Mouse (Mus musculus) stomach, embryonic 14.5 days (tissue): ENCODE measurements around the gene Tmub1. TPM values are rescaled to one million over a fixed set of nuclear protein-coding genes. Genes with fewer than 3 reads are reported as not detected.
A peak's percentile ranks its signal among the peaks of the same experiment; 100 is the strongest.

Experiments used
- ATAC-seq: fragments of 200-750 bp; cut with Nextera tagmentation; 2 replicates; pipeline ENCODE4 v1.8.0; 2017; ENCODE audit warnings: low read depth, moderate TSS enrichment; ENCODE audit not compliant: insufficient number of reproducible peaks, insufficient read depth, low FRiP score
- H3K27ac ChIP-seq: fragments of 300-500 bp; sonication (generic); 2 replicates; pipeline ENCODE4 v1.5.1; 2014; ENCODE audit warnings: mild to moderate bottlenecking, low read length, moderate library complexity, mixed read lengths
- H3K27me3 ChIP-seq: fragments of 300-500 bp; sonication (generic); 2 replicates; pipeline ENCODE4 v1.6.1; 2014; ENCODE audit warnings: low read length, control low read depth, mixed read lengths; ENCODE audit not compliant: control insufficient read depth, insufficient read depth
- H3K36me3 ChIP-seq: fragments of 300-500 bp; sonication (generic); 2 replicates; pipeline ENCODE4 v1.6.1; 2014; ENCODE audit warnings: mild to moderate bottlenecking, control low read depth, low read length, moderate library complexity, mixed read lengths; ENCODE audit not compliant: control insufficient read depth, insufficient read depth
- H3K4me1 ChIP-seq: fragments of 300-500 bp; sonication (generic); 2 replicates; pipeline ENCODE4 v1.6.1; 2014; ENCODE audit warnings: low read length, control low read depth, mixed read lengths; ENCODE audit not compliant: control insufficient read depth, insufficient read depth
- H3K4me2 ChIP-seq: fragments of 300-500 bp; sonication (generic); replicated peaks from 2 replicates; pipeline ENCODE4 v1.6.1; 2014; ENCODE audit warnings: low read depth, low read length, control low read depth
- H3K4me3 ChIP-seq: fragments of 300-500 bp; sonication (generic); 2 replicates; pipeline ENCODE4 v1.5.1; 2014; ENCODE audit warnings: low read depth, low read length, control low read depth
- H3K9ac ChIP-seq: fragments of 300-500 bp; sonication (generic); replicated peaks from 2 replicates; pipeline ENCODE4 v1.6.1; 2014; ENCODE audit warnings: low read depth, mild to moderate bottlenecking, control low read depth, low read length, moderate library complexity, mixed read lengths
- H3K9me3 ChIP-seq: fragments of 300-500 bp; sonication (generic); 2 replicates; pipeline ENCODE4 v1.6.1; 2016; ENCODE audit warnings: low read depth, low read length, control low read depth; ENCODE audit not compliant: control insufficient read depth
- WGBS: fragments of 180-500 bp; shearing (Covaris S2); extraction: QIAGEN DNeasy Blood & Tissue Kit; methylation state at CpG from one replicate; pipeline ENCODE4 v1.1.7; 2014; 5-methylcytosine and 5-hydroxymethylcytosine counted together
- polyA plus RNA-seq: library from polyadenylated mRNA; unstranded; fragments of >200 nt; fragmentation: Nextera tagmentation; extraction: Ambion mirVana; gene quantifications from 2 replicates; pipeline ENCODE4 v1.2.1, GENCODE M21; 2014

Gene Tmub1
- polyA plus RNA-seq, 1 experiment from 2014 or later, result 27.6 TPM

DNA sequence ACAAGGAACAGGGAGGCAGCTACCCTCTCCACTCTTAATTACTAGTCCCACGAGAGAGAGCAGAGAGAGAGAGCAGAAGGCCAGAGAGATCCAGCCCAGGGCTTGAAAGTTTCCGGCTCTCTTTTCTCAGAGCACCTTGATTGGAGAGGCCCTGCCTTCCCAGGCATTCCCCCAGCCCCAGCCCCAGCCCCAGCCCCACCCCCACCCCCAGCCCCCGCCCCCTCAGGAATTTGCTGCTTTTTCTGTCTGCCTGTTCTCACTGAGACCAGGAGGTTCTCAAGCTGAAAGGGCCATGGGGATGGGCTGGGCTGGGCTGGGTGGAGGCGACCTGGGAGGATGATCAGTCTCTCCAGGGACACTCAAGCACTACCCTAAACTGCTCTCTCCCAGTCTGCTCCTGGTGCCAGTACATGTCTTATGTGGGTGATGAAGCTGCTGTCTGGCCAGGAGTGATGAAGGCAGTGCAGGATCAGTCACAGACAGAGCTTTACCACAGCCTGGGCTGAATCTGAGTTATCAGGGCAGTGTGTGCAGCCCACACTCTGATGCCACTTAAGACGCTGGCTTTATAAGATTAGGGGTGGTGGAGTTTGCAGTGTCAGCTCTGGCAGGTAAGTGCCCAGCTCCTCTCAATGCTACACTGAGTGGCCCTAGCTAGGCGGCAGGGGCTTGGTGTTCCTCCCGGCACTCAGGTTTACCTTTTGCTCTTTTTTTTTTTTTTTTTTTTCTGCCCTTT lies 25.4 kb upstream of the Tmub1 start:
- Histone ChIP-seq H3K4me2 (no peak overlapping the region; the same call in 1 of the 2 replicates), H3K4me3 (no peak overlapping the region)
- ATAC-seq, result peak; percentile 21; the same call in 1 of the 2 replicates

DNA sequence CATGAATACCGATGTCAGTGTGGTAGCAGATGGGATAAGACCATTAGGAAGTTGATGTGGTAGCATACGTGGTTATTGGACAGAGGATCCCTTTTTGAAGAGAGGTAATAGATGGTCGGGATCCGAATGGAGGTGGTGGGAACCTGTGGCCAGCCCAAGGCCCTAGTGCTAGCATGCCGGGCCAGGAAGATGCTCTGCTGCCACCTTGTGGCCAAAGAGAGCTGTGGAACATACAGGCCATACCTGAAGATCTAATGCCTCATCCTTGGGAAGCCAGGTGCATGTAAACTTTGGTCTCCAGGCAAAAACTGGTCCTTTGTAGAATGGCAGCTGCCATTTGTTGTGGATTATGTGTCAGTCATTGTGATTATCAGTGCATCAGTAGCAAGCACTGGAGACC lies 22.9 kb upstream of the Tmub1 start:
- H3K9ac ChIP-seq, result no peak overlapping the region
- no peak overlapping the region for H3K4me3 ChIP-seq
- peaks cover 30% of the 10 kb centered on the region for H3K4me1 ChIP-seq
- H3K4me2 ChIP-seq, result no peak overlapping the region
- ATAC-seq, result peak; percentile 35; the same call in 1 of the 2 replicates
- 13% methylated on average over 5 of the region's 5 CpGs for WGBS
- H3K27me3 ChIP-seq, result no peaks in the 10 kb centered on the region
- H3K36me3 ChIP-seq, result peaks cover under 1% of the 10 kb centered on the region; the same call in 1 of the 2 replicates
- H3K27ac ChIP-seq, result no peak overlapping the region
- H3K9me3 ChIP-seq, result no peaks in the 10 kb centered on the region

More for the DNA sequence above, 25.4 kb upstream of the Tmub1 start:
- Histone ChIP-seq H3K9me3 (no peaks in the 10 kb centered on the region), H3K4me1 (peaks cover 35% of the 10 kb centered on the region), H3K9ac (no peak overlapping the region), H3K36me3 (peaks cover 15% of the 10 kb centered on the region), H3K27ac (peak overlapping the region; percentile 61; the same call in 1 of the 2 replicates), H3K27me3 (no peaks in the 10 kb centered on the region)
- WGBS, result 33% methylated on average over 7 of the region's 7 CpGs

DNA sequence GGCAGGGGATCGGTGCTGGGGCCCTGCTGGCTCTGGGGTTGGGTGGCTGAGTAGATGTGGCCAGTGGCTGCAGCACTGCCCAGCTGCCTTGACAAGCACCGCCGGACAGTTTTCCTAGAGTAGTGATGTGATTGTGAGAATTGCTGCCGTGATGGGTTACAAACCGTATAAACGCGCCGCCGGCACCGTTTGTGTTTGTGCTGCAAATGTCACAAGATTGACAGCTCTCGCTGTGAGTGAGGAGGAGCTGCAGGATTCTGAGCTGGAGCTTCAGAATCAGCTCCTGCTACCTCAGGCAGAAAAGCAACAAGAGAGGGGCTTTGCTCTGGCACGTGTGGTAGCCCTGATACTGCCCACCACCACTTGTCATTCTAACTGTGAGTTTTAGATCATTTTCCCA lies 19.1 kb upstream of the Tmub1 start:
- Histone ChIP-seq H3K27me3 (no peaks in the 10 kb centered on the region), H3K4me1 (no peaks in the 10 kb centered on the region), H3K4me2 (no peak overlapping the region), H3K4me3 (no peak overlapping the region), H3K9me3 (no peaks in the 10 kb centered on the region), H3K9ac (no peak overlapping the region), H3K36me3 (no peaks in the 10 kb centered on the region), H3K27ac (no peak overlapping the region)
- 64% methylated on average over 12 of the region's 12 CpGs for WGBS
- ATAC-seq, result no peak

DNA sequence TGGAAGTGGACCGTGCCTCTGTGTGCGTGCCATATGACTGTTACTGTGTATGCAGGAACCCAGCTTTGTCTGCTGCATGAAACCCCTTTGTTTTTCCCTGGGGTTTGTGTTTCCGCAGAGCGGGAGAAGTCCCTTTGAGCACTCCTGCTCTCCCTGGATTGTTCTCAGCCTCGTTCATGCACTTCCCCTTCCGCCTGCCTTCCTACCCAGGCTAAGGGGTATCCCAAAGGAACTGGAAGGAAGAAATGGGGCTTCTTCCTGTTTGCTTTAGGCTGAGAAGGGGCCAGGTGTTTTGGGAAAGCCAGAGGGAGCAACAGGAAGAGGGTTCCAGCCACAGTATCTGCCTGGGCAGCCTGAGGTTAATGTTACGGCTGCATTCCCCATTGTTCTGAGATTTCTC lies 8.0 kb upstream of the Tmub1 start:
- ATAC-seq, result no peak
- peaks cover 43% of the 10 kb centered on the region for H3K4me1 ChIP-seq
- no peak overlapping the region for H3K9ac ChIP-seq
- H3K27ac ChIP-seq, result peak overlapping the region; percentile 45
- H3K36me3 ChIP-seq, result 0 out of 2 replicates have a peak, but pooled peaks cover 3% of the 10 kb centered on the region
- H3K9me3 ChIP-seq, result no peaks in the 10 kb centered on the region
- H3K4me2 ChIP-seq, result 0 out of 2 replicates have a peak overlapping the region, but pooled peaks have one; percentile 5
- 63% methylated on average over 7 of the region's 7 CpGs for WGBS
- H3K27me3 ChIP-seq, result no peaks in the 10 kb centered on the region
- H3K4me3 ChIP-seq, result no peak overlapping the region

DNA sequence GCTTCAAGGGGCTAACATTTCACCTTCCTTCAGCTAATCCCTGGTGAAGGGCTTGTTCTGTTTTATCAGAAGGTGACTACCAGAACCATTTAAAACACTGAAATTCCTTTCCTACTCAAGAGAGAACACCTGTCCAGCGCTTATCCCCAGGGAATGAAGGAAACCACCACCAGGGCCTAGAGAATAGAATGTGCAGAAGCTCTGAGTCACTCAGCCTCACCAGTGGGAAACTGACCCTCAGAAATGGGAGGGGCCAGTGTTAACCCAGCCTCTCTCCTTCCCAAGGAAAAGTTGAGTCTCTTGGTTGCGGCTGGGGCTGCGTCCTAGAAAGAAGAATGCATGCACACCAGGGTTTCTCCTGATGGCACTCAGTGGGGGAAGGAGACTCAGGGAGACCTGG lies 7.4 kb upstream of the Tmub1 start:
- no peaks in the 10 kb centered on the region for H3K27me3 ChIP-seq
- 0 out of 2 replicates have a peak, but pooled peaks cover 3% of the 10 kb centered on the region for H3K36me3 ChIP-seq
- H3K9ac ChIP-seq, result no peak overlapping the region
- no peak for ATAC-seq
- H3K4me2 ChIP-seq, result peak overlapping the region; percentile 22
- H3K27ac ChIP-seq, result peak overlapping the region; percentile 45
- no peak overlapping the region for H3K4me3 ChIP-seq
- 64% methylated on average over 3 of the region's 3 CpGs for WGBS
- H3K9me3 ChIP-seq, result no peaks in the 10 kb centered on the region
- H3K4me1 ChIP-seq, result peaks cover 43% of the 10 kb centered on the region

DNA sequence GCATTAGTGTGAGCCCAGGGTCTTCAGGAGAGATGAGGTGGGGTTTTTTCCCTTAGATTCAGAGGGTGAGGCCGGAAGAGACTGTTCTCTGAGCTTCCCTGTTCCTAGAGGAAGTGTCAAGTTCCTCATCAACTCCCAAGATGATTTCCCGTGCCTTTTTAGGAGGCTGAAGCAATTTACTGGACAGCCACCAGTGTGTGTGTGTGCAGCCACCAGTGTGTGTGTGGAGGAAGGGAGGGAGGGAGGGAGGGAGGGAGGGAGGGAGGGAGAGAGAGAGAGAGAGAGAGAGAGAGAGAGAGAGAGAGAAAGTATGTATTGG lies 6.3 kb upstream of the Tmub1 start:
- peaks cover 43% of the 10 kb centered on the region for H3K4me1 ChIP-seq
- WGBS, result 15% methylated on average over 2 of the region's 2 CpGs
- H3K9ac ChIP-seq, result no peak overlapping the region

DNA sequence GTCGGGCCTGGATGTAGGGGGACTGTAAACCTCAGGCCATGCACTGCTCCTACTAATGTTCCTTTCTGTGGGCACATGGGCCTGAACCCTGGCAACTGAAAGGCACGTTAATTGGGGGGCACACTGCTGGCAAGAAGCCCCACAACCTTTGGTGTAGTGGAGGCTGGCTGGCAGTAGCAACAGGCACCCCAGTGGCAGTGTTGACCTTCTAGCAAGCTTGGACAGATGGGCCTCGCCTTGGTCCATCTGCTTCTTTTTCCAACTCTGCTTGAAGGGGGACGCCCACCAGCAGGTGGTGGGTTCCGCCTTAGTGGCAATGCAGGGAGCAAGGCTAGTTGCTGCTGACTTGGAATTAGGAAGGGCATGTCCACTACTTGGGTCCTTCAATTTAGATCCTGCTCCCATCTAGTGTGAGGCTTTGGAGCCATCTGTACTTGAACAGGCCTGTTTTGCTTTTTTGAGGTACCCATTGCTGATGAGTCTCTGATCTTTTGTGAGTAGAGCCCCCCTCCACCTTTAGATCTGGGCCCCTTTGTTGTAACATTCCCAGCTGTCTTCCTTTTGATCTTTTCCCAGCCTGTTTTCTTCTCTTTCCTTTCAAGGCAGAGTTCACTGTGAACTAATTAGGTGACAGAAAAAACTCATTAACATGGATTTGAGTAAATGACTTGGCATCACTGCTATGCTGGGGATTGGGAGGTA lies 5.8 kb upstream of the Tmub1 start:
- Histone ChIP-seq H3K4me1 (peaks cover 43% of the 10 kb centered on the region), H3K9me3 (no peaks in the 10 kb centered on the region), H3K27me3 (no peaks in the 10 kb centered on the region), H3K36me3 (0 out of 2 replicates have a peak, but pooled peaks cover 3% of the 10 kb centered on the region), H3K4me3 (peak overlapping the region; percentile 87), H3K4me2 (peak overlapping the region; percentile 88), H3K27ac (no peak overlapping the region), H3K9ac (peak overlapping the region; percentile 96)
- WGBS, result 9% methylated on average over 5 of the region's 5 CpGs
- ATAC-seq, result no peak

More for the DNA sequence above, 6.3 kb upstream of the Tmub1 start:
- no peak overlapping the region for H3K27ac ChIP-seq
- H3K4me3 ChIP-seq, result 0 out of 2 replicates have a peak overlapping the region, but pooled peaks have one; percentile 87
- H3K9me3 ChIP-seq, result no peaks in the 10 kb centered on the region
- peak overlapping the region; percentile 88 for H3K4me2 ChIP-seq
- no peak for ATAC-seq
- 0 out of 2 replicates have a peak, but pooled peaks cover 3% of the 10 kb centered on the region for H3K36me3 ChIP-seq
- no peaks in the 10 kb centered on the region for H3K27me3 ChIP-seq

DNA sequence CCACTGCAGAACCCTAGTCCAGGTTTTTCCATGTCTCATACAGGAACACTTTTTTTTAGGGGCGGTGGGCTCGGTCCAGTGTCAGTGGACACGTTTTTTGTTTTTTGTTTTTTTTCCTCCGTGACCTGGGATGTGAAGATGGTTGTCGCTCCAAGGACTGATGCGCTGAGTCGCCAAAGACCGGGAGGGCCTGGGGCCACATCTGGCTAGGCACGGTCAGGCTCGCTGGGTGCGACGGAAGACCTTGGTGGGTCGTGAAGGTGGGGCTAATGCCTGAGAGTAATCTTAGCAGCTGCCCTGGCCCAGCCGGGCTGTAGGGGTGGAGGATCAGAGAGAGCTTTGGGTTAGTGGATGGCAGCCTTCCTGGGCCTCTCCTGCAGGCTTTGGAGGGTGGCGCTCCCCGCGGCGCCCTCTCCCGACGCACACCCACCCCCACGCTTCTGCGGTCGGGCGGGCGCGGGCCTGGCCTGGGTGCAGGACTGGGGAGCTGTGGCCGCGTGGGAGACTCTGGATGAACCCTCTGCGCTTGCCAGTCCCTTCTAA lies 5.1 kb upstream of the Tmub1 start:
- Histone ChIP-seq H3K27ac (peak overlapping the region; percentile 89; the same call in 1 of the 2 replicates), H3K27me3 (no peaks in the 10 kb centered on the region), H3K4me1 (peaks cover 48% of the 10 kb centered on the region), H3K4me3 (peak overlapping the region; percentile 87), H3K9me3 (no peaks in the 10 kb centered on the region), H3K4me2 (peak overlapping the region; percentile 88), H3K9ac (peak overlapping the region; percentile 96), H3K36me3 (0 out of 2 replicates have a peak, but pooled peaks cover 3% of the 10 kb centered on the region)
- under 1% methylated on average over 29 of the region's 29 CpGs for WGBS
- no peak for ATAC-seq
